Mouse (Mus musculus): Measurements from ENCODE around the gene Shroom3.

The Shroom3 gene

DNA sequence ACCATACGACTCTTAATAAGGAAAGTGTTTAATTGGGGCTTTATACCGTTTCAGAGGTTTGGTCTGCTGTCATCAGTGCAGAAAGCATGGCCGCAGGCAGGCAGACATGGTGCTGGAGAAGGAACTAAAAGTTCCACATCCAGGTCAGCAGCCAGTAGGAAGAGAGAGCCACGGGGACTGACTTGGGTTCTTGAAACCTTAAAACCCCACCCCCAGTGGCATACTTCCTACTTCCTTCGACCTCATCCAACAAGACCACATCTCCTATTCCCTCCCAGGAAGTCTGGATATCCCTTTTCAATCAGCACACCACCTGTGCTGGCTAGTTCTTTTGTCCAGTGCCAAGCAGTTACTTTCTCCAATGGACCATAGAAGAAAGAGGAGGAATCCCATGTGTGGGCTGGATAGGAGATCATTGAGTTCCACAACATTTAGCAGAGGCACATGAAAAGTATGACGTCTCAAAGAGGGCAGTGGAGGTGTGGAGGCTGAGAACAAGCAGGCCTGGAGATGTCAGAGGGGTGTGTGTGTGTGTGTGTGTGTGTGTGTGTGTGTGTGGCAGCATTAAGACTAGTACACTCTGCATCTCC is 76.0 kb downstream of the Shroom3 start:
- DNase-seq (ENCODE audit: low spot score), result no peak

DNA sequence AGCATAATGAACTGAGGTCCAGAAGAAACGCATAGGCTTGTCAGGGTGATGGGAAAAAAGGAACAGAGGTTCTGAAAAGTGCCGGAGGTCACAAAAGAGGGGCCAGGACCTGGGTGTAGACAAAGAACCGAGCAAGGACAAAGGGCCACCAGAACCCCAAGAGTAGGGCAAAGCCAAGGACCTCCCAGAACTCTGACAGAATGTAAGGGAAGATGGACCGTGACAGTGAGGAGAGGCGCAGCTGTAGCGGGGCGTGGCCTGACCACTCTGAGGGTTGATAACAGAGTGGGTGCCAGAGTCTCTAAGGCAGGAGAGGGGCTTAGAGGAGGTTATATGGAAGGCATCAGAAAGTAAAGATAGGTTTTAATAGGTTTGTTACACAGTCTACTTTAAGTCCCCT is 77.3 kb downstream of the Shroom3 start:
- no peak for DNase-seq (ENCODE audit: low spot score)

DNA sequence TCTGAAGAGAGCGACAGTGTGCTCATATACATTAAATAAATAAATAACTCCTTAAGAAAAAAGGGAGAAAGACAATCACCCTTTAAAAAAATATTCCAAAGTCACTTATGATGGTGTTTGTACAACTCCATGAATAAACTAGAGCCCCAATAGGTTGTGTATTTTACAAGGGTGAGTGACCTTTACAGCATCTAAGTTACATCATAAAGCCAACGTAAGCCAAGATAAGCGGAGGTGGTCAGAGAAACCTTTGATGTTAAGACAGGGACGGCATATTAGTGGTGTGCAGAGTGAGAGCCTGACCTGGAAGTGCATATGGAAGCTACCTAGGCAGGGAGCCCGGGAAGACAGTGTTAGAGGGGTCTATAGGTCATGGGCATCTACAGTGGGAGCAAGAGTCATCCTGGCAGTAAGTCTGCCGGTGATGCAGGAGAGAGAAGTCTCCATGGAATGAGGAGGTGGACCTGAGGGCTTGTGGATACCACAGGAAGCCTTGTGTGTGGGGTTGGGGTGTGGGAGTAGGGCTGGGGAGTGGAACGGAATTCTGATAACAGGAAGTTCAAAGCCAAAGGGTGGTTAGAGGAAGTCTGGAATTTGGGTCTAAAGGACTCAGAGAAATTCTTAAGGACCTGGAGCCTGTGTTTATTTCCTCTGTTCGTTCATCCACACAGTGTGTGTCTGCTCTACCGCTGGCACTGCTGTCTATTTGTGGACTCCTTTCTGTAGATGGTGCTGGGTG is 78.5 kb downstream of the Shroom3 start:
- no peak for DNase-seq (ENCODE audit: low spot score)

DNA sequence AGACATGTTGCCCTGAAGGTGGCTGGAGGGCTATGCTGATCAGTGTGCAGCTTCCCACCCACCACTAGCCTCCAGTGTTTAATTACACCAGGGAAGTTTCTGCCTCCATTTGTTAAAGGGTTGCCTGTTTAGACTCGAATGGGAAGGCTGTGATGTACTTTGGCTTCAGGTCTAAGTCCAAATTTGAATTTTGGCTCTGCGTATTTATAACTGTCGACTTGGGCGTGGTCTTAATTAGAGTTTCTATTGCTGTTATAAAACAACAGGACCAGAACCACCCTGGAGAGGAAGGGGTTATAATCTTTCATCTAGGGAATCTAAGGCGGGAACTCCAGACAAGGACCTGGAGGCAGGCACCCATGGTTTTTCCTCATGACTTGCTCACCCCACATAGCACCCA is 79.2 kb downstream of the Shroom3 start:
- DNase-seq (ENCODE audit: low spot score), result no peak

DNA sequence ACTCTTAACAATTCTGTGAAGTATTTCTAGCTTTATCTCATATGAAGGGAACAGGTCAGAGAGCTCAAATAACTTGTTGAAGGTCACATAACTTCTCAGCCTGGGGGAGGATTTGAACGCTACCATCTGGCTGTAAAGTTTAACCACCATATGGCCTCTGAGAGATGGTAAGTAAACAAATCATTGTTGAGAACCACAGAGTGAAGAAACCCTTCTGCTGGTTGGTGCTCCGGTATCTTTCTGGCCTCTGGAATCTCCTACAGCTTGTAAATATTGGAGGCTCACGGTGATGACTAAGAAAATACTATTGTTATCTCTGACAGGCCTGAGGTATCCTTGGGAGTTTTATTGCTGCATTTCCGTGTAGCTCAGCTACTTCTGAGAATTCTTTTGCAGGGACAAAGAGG is 80.3 kb downstream of the Shroom3 start:
- no peak for DNase-seq (ENCODE audit: low spot score)

- DNase-seq (ENCODE audit: low spot score), result no peak
These were observed 83.1 kb downstream of the Shroom3 start for GRCm38 (mm10) chr5:92766301-92766700.

- no peak for DNase-seq (ENCODE audit: low spot score)
These were observed 84.1 kb downstream of the Shroom3 start for GRCm38 (mm10) chr5:92767194-92767777.

DNA sequence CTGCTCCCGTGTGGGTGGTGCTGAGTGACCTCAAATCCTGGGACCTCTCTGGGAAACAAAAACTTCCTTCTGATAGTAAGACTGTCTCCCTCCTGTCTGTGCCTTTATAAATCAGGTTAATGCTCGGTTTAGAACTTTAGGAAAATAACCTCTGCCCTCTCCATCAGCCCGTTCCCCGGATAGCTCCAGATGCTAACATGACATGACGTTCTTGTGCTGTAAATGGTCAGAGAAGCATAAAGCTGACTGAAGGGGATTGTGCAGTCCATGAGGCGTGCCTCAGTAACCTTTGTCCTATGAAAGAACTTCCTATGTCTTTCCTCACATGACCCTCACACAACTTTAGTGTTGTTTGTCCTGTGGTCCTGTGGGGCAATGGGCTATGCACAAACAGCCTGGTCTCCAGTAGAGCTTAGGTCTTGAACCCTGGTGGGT is 84.6 kb downstream of the Shroom3 start:
- DNase-seq (ENCODE audit: low spot score), result no peak

GRCm38 (mm10) chr5:92773821-92774220 is 90.6 kb downstream of the Shroom3 start:
- no peak for DNase-seq (ENCODE audit: low spot score)

GRCm38 (mm10) chr5:92774419-92774818 is 91.2 kb downstream of the Shroom3 start:
- no peak for DNase-seq (ENCODE audit: low spot score)

DNA sequence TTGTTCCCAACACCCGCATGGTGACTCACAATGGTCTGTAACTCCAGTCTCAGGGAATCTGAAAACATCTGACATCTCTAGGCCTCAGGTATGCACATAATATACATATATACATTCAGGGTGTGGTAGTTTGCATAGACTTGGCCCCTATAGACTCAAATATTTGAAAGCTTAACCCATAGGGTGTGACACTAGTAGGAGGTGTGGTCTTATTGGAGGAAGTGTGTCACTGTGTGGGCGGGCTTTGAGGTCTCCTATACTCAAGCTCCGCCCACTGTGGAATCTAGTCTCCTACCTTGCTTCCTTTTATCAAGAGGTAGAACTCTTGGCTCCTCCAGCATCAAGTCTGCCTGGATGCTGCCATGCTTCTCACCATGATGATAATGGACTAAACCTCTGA is 91.7 kb downstream of the Shroom3 start:
- no peak for DNase-seq (ENCODE audit: low spot score)

- no peak for DNase-seq (ENCODE audit: low spot score)
These were observed 95.2 kb downstream of the Shroom3 start for GRCm38 (mm10) chr5:92778395-92778794.

DNA sequence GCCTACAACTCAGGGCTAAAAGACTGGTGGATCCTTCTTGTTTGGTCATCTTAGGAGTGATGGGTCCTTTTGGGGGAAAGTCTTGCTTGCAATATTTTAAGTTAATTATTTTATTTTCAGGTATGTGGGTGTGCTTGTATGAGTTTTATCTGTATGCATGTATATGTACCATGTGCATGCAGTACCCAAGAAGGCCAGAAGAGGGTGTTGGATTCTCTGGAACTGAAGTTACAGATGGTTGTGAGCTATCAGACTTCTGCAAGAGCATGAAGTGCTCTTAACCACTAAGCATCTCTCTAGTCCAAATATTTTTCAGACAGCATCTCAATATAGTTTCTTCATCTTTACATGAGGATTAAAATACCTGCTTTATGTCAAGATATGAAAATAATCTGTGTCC is 97.8 kb downstream of the Shroom3 start:
- DNase-seq (ENCODE audit: low spot score), result no peak

DNA sequence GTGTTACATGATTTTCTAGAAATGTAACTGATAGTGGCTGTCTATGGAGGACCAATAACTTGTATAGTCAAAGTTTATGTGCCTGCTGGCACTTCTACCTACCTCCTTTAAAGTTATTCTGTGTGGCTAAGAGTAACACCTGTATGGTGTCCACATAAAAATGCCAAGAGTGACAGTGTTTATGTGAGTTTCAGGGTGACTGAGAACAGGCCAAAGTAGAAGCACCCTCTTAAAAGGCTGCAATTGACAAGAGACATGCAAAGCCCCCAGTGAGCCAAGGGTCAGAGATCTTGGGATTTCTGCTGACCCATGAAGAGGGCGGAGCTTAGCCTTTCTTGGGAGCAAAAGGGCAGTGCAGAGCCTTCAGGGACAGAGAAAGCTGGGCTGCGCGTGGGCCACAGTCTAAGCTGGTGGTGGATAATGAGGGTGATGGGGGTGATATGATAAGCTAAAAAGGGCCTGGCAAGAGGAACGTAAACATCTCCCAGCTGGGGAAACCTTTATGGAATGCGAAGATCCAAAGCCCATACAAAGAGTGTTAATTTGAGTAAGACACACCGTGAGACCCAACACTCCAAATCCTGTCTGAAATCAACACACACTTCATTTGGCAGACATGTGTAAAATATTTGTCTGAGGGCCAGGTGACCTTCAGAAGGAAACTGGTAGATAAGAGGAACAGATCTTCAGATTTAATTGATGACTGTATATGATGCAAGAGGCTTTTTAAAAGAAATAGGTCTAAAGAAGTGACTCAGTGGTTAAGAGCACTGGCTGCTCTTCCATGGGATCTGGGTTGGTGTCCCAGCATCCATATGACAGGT is 101.0 kb downstream of the Shroom3 start:
- no peak for DNase-seq (ENCODE audit: low spot score)

GRCm38 (mm10) chr5:92785870-92786436 is 102.7 kb downstream of the Shroom3 start:
- DNase-seq (ENCODE audit: low spot score), result no peak

- DNase-seq (ENCODE audit: low spot score), result no peak
These were observed 105.8 kb downstream of the Shroom3 start for GRCm38 (mm10) chr5:92788990-92789389.

GRCm38 (mm10) chr5:92796089-92796990 is 113.1 kb downstream of the Shroom3 start:
- DNase-seq (ENCODE audit: low spot score), result no peak

GRCm38 (mm10) chr5:92797981-92798380 is 114.7 kb downstream of the Shroom3 start:
- no peak for DNase-seq (ENCODE audit: low spot score)

- DNase-seq (ENCODE audit: low spot score), result no peak
These were observed 121.1 kb downstream of the Shroom3 start for GRCm38 (mm10) chr5:92804379-92804778.

DNA sequence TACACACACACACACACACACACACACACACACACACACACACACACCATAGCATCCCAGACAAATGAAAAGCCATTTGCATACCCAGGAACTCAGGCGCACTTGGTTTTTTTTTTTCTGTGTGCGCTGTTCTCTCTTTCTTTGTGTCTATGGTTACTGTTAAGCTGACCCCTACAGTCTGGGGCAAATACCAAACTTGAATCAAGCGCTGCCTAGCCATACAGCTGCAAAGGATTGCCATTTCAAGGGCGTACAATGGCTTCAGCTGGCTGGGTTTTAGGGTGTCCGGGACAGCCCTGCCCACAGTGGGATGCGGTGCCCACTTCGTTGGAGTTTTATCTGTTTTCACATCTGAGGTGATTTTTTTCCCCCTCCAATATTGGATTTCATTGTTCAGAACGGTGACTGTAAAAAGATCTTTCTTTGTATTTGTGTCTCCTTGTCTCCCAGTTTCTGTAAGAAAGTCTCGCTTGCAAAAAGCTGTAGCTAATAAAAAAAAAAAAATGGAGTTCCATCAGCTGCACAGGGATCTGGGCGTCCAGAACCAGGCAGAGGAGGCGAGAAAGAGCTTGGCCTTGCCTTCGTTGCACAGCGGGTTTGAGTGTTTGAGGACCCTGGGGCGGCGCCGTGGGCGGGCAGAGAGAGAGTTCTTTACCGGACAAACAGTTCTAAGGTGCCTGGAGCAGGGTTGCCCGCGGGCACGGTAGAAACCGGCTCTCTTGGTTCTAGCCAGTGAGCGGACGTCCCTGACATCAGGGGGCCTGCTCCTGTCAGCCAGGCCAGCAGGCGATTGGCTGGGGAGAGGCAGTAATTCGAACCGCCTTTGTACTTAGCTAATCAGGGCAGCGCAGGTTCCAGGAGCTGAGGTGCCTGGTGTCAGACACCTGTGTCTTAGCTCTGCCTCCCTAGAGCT is 125.5 kb downstream of the Shroom3 start:
- peak; percentile 55 for DNase-seq (ENCODE audit: low spot score)

Measured in testis, postnatal 10 days (tissue).